17 mouse cellular contexts compared by ENCODE assay signal in the genomic region with DNA sequence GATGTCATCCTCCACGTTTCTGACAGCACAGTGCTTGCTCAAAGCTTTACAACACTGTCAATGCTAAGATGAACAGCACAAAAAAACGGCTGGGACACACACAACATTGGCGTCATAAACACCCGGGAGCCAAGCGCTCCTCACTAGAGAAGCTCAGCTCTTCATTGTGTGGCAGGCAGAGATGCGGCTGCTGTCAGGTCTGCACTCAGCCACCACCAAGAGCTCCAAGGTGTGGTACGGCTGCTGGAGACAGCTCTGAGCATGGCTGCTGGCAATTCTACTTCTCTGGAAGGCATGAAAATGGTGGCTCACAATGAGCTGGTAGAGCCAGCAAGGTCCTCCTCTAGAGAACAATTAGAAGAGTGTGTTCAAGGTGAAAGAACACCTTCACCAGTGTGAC. TPM values are rescaled to one million over a fixed set of nuclear protein-coding genes. Genes with fewer than 3 reads are reported as not detected.
DNase-seq lines count a peak whose midpoint lies in the region; ATAC-seq and TF ChIP-seq lines count a peak whose summit lies in the region.
"Had no signal": no experiment of that assay in that cellular context is flagged by ENCODE, and none has a peak within 500 bp of the region (broad histone marks: within the 10 kb centered on the region; RNA-seq: fewer than 3 reads in every experiment).

No protein-coding gene starts in this region.

- TF ChIP-seq POLR2A in brain, embryonic 14.5 days (IDR thresholded peaks at IDR 0.05; ENCODE audit: borderline replicate concordance, extremely low read depth, insufficient read depth, insufficient read length, poor library complexity, severe bottlenecking), result no peak

- peak overlapping the region; percentile 36; the same call in 1 of the 2 replicates for H3K27ac ChIP-seq in hindbrain, embryonic 15.5 days (replicated peaks)
- no peak overlapping the region for H3K27ac ChIP-seq in hindbrain, embryonic 10.5 days
- peak overlapping the region; percentile 60 for H3K27ac ChIP-seq in forebrain, embryonic 15.5 days (replicated peaks)
- 0 out of 2 replicates have a peak overlapping the region, but pooled peaks have one; percentile 39 for H3K27ac ChIP-seq in neural tube, embryonic 13.5 days (replicated peaks)
- H3K27ac ChIP-seq: heart, embryonic 13.5 days; limb, embryonic 13.5 days; liver, embryonic 14.5 days had no signal

- ATAC-seq in hindbrain, embryonic 15.5 days (ENCODE audit: low FRiP score, low read depth), result peak; percentile 31; the same call in 1 of the 2 replicates
- ATAC-seq in forebrain, embryonic 15.5 days (replicated peaks), result peak; percentile 55
- ATAC-seq in neural tube, embryonic 13.5 days (ENCODE audit: low read depth), result no peak

- H3K4me2 ChIP-seq in hindbrain, embryonic 15.5 days, result no peak overlapping the region
- no peak overlapping the region for H3K4me2 ChIP-seq in forebrain, embryonic 15.5 days (replicated peaks)
- H3K4me2 ChIP-seq in neural tube, embryonic 13.5 days, result peak overlapping the region; percentile 31
- H3K4me2 ChIP-seq: heart, embryonic 13.5 days; limb, embryonic 13.5 days had no signal

- DNase-seq in hindbrain, embryonic 10.5 days (ENCODE audit: low spot score), result no peak
- DNase-seq in brain, embryonic 14.5 days (ENCODE audit: low read depth), result peak; percentile 35
- DNase-seq in kidney, postnatal 25 days, result no peak
- no peak for DNase-seq in kidney, postnatal 4 days
- DNase-seq: adrenal gland, postnatal 25 days; heart, adult 11 months; kidney, postnatal 14 days; thymus, postnatal 36 days had no signal

- no peaks in the 10 kb centered on the region for H3K9me3 ChIP-seq in hindbrain, embryonic 15.5 days
- H3K9me3 ChIP-seq in hindbrain, embryonic 10.5 days, result no peaks in the 10 kb centered on the region
- no peaks in the 10 kb centered on the region for H3K9me3 ChIP-seq in forebrain, embryonic 15.5 days
- no peaks in the 10 kb centered on the region for H3K9me3 ChIP-seq in neural tube, embryonic 13.5 days
- H3K9me3 ChIP-seq: heart, embryonic 13.5 days; limb, embryonic 13.5 days had no signal

- peaks cover 15% of the 10 kb centered on the region for H3K4me1 ChIP-seq in hindbrain, embryonic 15.5 days (replicated peaks)
- H3K4me1 ChIP-seq in hindbrain, embryonic 10.5 days (replicated peaks), result peaks cover 17% of the 10 kb centered on the region
- peaks cover 23% of the 10 kb centered on the region for H3K4me1 ChIP-seq in forebrain, embryonic 15.5 days
- peaks cover 22% of the 10 kb centered on the region for H3K4me1 ChIP-seq in neural tube, embryonic 13.5 days (replicated peaks)
- H3K4me1 ChIP-seq: heart, embryonic 13.5 days had no signal

- no peak for TF ChIP-seq CTCF in brain, embryonic 14.5 days (IDR thresholded peaks at IDR 0.05; ENCODE audit: borderline replicate concordance, extremely low read depth, insufficient read depth, insufficient read length)

- H3K4me3 ChIP-seq in hindbrain, embryonic 15.5 days, result no peak overlapping the region
- H3K4me3 ChIP-seq in hindbrain, embryonic 10.5 days, result no peak overlapping the region
- no peak overlapping the region for H3K4me3 ChIP-seq in forebrain, embryonic 15.5 days
- H3K4me3 ChIP-seq in neural tube, embryonic 13.5 days, result no peak overlapping the region
- H3K4me3 ChIP-seq: heart, embryonic 13.5 days; limb, embryonic 13.5 days had no signal

- H3K9ac ChIP-seq in hindbrain, embryonic 15.5 days, result no peak overlapping the region
- no peak overlapping the region for H3K9ac ChIP-seq in forebrain, embryonic 15.5 days (replicated peaks)
- no peak overlapping the region for H3K9ac ChIP-seq in neural tube, embryonic 13.5 days
- H3K9ac ChIP-seq: heart, embryonic 13.5 days; limb, embryonic 13.5 days; liver, embryonic 14.5 days had no signal

- WGBS in hindbrain, embryonic 15.5 days, result 80% methylated on average over 7 of the region's 7 CpGs
- WGBS in hindbrain, embryonic 10.5 days, result 86% methylated on average over 7 of the region's 7 CpGs
- 66% methylated on average over 7 of the region's 7 CpGs for WGBS in forebrain, embryonic 15.5 days
- WGBS in neural tube, embryonic 13.5 days, result 71% methylated on average over 7 of the region's 7 CpGs

- H3K36me3 ChIP-seq in hindbrain, embryonic 15.5 days, result peaks cover 15% of the 10 kb centered on the region
- peaks cover 67% of the 10 kb centered on the region for H3K36me3 ChIP-seq in hindbrain, embryonic 10.5 days
- peaks cover 6% of the 10 kb centered on the region; the same call in 1 of the 2 replicates for H3K36me3 ChIP-seq in forebrain, embryonic 15.5 days
- H3K36me3 ChIP-seq in neural tube, embryonic 13.5 days, result peaks cover 27% of the 10 kb centered on the region

- H3K27me3 ChIP-seq in hindbrain, embryonic 15.5 days, result peaks cover 15% of the 10 kb centered on the region; the same call in 1 of the 2 replicates
- no peaks in the 10 kb centered on the region for H3K27me3 ChIP-seq in hindbrain, embryonic 10.5 days (ENCODE audit: insufficient read depth, poor library complexity, severe bottlenecking)
- H3K27me3 ChIP-seq in forebrain, embryonic 15.5 days, result peaks cover 4% of the 10 kb centered on the region; the same call in 1 of the 2 replicates
- peaks cover 41% of the 10 kb centered on the region for H3K27me3 ChIP-seq in neural tube, embryonic 13.5 days
- H3K27me3 ChIP-seq: heart, embryonic 13.5 days; limb, embryonic 13.5 days had no signal

RNA-seq across cellular contexts. Expression of gene Abcg5, which starts 26.0 kb away (rescaled TPM):
- polyA plus RNA-seq in hindbrain, embryonic 15.5 days (2015; fragmentation: Nextera tagmentation; extraction: Ambion mirVana), result 1.9 and 3.0 TPM in 2 replicates
- 2.6 and 3.2 TPM in 2 replicates for polyA plus RNA-seq in hindbrain, embryonic 10.5 days (2016; fragmentation: Nextera tagmentation; extraction: Ambion mirVana)
- polyA plus RNA-seq in brain, embryonic 14.5 days (2012; rRNA removed), result 2.1 and 3.7 TPM in 2 replicates
- 2.0 and 3.1 TPM in 2 replicates for polyA plus RNA-seq in forebrain, embryonic 15.5 days (2015; fragmentation: Nextera tagmentation; extraction: Ambion mirVana)
- polyA plus RNA-seq in neural tube, embryonic 13.5 days (2015; fragmentation: Nextera tagmentation; extraction: Ambion mirVana), result 0.43 and 0.68 TPM in 2 replicates

RNA-seq across cellular contexts. Expression of gene Abcg8, which starts 32.7 kb away (rescaled TPM):
- polyA plus RNA-seq in hindbrain, embryonic 15.5 days (2015; fragmentation: Nextera tagmentation; extraction: Ambion mirVana), result 0.10 and 0.13 TPM in 2 replicates
- 0.10 and 0.15 TPM in 2 replicates for polyA plus RNA-seq in hindbrain, embryonic 10.5 days (2016; fragmentation: Nextera tagmentation; extraction: Ambion mirVana)
- 0.50 and 0.55 TPM in 2 replicates for polyA plus RNA-seq in brain, embryonic 14.5 days (2012; rRNA removed)
- 0.20 and 0.22 TPM in 2 replicates for polyA plus RNA-seq in forebrain, embryonic 15.5 days (2015; fragmentation: Nextera tagmentation; extraction: Ambion mirVana)
- not detected in 2 replicates for polyA plus RNA-seq in neural tube, embryonic 13.5 days (2015; fragmentation: Nextera tagmentation; extraction: Ambion mirVana)
- polyA plus RNA-seq: cerebellum, adult 2 months; cortical plate, adult 2 months; heart, embryonic 13.5 days; limb, embryonic 13.5 days; neural tube, embryonic 14.5 days had no signal
